Mouse (Mus musculus) midbrain, embryonic 13.5 days (tissue): ENCODE results near the gene Zfp949. TPM values are rescaled to one million over a fixed set of nuclear protein-coding genes. Genes with fewer than 3 reads are reported as not detected.
"Not testable (repeated sequence)": the region's sequence is repeated elsewhere in the genome, so short reads cannot be mapped to it uniquely, and the experiment has no call there.

Experiments
- ATAC-seq: fragments of 200-750 bp; cut with Nextera tagmentation; 2 replicates; pipeline ENCODE4 v1.8.0; 2017; ENCODE audit warnings: mild to moderate bottlenecking, moderate TSS enrichment, moderate library complexity
- H3K27ac ChIP-seq: fragments of 300-500 bp; sonication (generic); 2 replicates; pipeline ENCODE4 v1.5.1; 2015; ENCODE audit warnings: inconsistent platforms, mild to moderate bottlenecking, moderate library complexity
- H3K27me3 ChIP-seq: fragments of 300-500 bp; sonication (generic); 2 replicates; pipeline ENCODE4 v1.6.1; 2015; ENCODE audit warnings: mild to moderate bottlenecking, inconsistent platforms
- H3K36me3 ChIP-seq: fragments of 300-500 bp; sonication (generic); 2 replicates; pipeline ENCODE4 v1.6.1; 2015; ENCODE audit warnings: mild to moderate bottlenecking, inconsistent platforms
- H3K4me1 ChIP-seq: fragments of 300-500 bp; sonication (generic); replicated peaks from 2 replicates; pipeline ENCODE4 v1.6.1; 2015; ENCODE audit warnings: inconsistent platforms
- H3K4me2 ChIP-seq: fragments of 300-500 bp; sonication (generic); replicated peaks from 2 replicates; pipeline ENCODE4 v1.6.1; 2015; ENCODE audit warnings: moderate library complexity, mild to moderate bottlenecking, inconsistent platforms
- H3K4me3 ChIP-seq: fragments of 300-500 bp; sonication (generic); replicated peaks from 2 replicates; pipeline ENCODE4 v1.5.1; 2015; ENCODE audit warnings: mild to moderate bottlenecking, inconsistent platforms
- H3K9ac ChIP-seq: fragments of 300-500 bp; sonication (generic); replicated peaks from 2 replicates; pipeline ENCODE4 v1.6.1; 2015; ENCODE audit warnings: mild to moderate bottlenecking, inconsistent platforms
- H3K9me3 ChIP-seq: fragments of 300-500 bp; sonication (generic); 2 replicates; pipeline ENCODE4 v1.6.1; 2016; ENCODE audit warnings: mild to moderate bottlenecking, inconsistent platforms
- WGBS: fragments of 180-500 bp; shearing (Covaris S2); methylation state at CpG from one replicate; pipeline ENCODE4 v1.1.7; 2015; 5-methylcytosine and 5-hydroxymethylcytosine counted together
- polyA plus RNA-seq: library from polyadenylated mRNA; unstranded; fragments of >200 nt; fragmentation: Nextera tagmentation; extraction: Ambion mirVana; gene quantifications from 2 replicates; pipeline ENCODE4 v1.2.1, GENCODE M21; 2015

The Zfp949 gene
- polyA plus RNA-seq, 1 experiment from 2014 or later: 18.5 TPM

- no peak overlapping the region for H3K4me2 ChIP-seq
- H3K9me3 ChIP-seq: no peaks in the 10 kb centered on the region
- H3K27ac ChIP-seq: no peak overlapping the region
- H3K4me3 ChIP-seq: no peak overlapping the region
- no peaks in the 10 kb centered on the region for H3K27me3 ChIP-seq
- 12% methylated on average over 2 of the region's 2 CpGs for WGBS
- H3K4me1 ChIP-seq: peaks cover 30% of the 10 kb centered on the region
- ATAC-seq: no peak
- H3K36me3 ChIP-seq: no peaks in the 10 kb centered on the region
- no peak overlapping the region for H3K9ac ChIP-seq
These were observed 1.7 kb upstream of the Zfp949 start for GRCm38 (mm10) chr9:88546166-88546565.

- H3K27ac ChIP-seq: no peak overlapping the region
- no peaks in the 10 kb centered on the region for H3K36me3 ChIP-seq
- 67% methylated on average over 8 of the region's 8 CpGs for WGBS
- no peak overlapping the region for H3K4me2 ChIP-seq
- peaks cover 32% of the 10 kb centered on the region for H3K4me1 ChIP-seq
- H3K9me3 ChIP-seq: no peaks in the 10 kb centered on the region
- ATAC-seq: no peak
- H3K9ac ChIP-seq: no peak overlapping the region
- no peak overlapping the region for H3K4me3 ChIP-seq
- H3K27me3 ChIP-seq: no peaks in the 10 kb centered on the region
These were observed 1.2 kb upstream of the Zfp949 start for GRCm38 (mm10) chr9:88546657-88547056.

DNA sequence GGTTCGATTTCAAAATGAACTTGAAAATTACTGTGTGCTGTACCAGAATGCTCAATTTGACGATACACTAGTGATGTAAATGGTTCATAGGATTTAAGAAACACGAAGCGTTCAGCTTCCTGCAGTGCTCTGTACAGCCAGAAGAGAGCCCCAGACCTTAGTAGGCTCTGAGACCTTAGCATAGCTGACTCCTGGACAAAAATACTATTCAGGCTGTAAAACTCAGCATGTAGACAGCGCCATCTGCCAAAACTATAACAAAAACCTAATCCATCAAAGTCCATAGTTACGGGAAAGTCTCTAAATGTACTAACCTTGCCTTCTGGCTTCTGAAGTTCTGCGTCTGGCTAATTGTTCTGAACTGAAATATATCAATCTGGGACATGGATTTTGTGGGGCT, 550 bp upstream of the Zfp949 start:
- H3K4me1 ChIP-seq: peaks cover 32% of the 10 kb centered on the region
- H3K9ac ChIP-seq: 0 out of 2 replicates have a peak overlapping the region, but pooled peaks have one; percentile 30
- H3K36me3 ChIP-seq: peaks cover 2% of the 10 kb centered on the region; the same call in 1 of the 2 replicates
- H3K27me3 ChIP-seq: no peaks in the 10 kb centered on the region
- 30% methylated on average over 7 of the region's 7 CpGs for WGBS
- H3K4me2 ChIP-seq: peak overlapping the region; percentile 69
- no peaks in the 10 kb centered on the region for H3K9me3 ChIP-seq
- H3K27ac ChIP-seq: no peak overlapping the region
- peak overlapping the region; percentile 81 for H3K4me3 ChIP-seq
- ATAC-seq: peak; percentile 38

DNA sequence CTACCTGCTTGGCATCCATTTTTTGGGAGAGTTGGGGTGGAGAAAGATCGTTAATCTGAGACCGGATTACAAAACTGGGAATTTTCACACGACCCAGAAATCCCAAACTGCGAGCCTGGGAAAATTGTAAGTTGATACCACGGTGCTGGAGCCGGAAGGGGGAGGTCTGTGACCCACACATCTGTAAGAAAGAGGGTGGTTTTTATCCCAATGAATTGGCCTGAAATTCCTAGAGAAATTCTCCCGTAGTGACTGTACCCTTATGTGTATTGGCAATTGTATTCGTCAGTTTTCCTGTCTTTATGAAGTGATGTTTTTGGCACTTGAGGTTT, 760 bp downstream of the Zfp949 start:
- peaks cover 12% of the 10 kb centered on the region for H3K36me3 ChIP-seq
- peak overlapping the region; percentile 84 for H3K9ac ChIP-seq
- H3K4me1 ChIP-seq: peaks cover 32% of the 10 kb centered on the region
- peak overlapping the region; percentile 81 for H3K4me3 ChIP-seq
- H3K27ac ChIP-seq: peak overlapping the region; percentile 86
- 8% methylated on average over 8 of the region's 8 CpGs for WGBS
- no peaks in the 10 kb centered on the region for H3K27me3 ChIP-seq
- H3K9me3 ChIP-seq: no peaks in the 10 kb centered on the region
- no peak for ATAC-seq
- H3K4me2 ChIP-seq: peak overlapping the region; percentile 69

- no peak overlapping the region for H3K4me3 ChIP-seq
- ATAC-seq: no peak
- H3K9me3 ChIP-seq: no peaks in the 10 kb centered on the region
- peaks cover 33% of the 10 kb centered on the region for H3K36me3 ChIP-seq
- H3K4me1 ChIP-seq: peaks cover 27% of the 10 kb centered on the region
- H3K27ac ChIP-seq: no peak overlapping the region
- H3K27me3 ChIP-seq: no peaks in the 10 kb centered on the region
- no peak overlapping the region for H3K9ac ChIP-seq
- WGBS: 97% methylated on average over 14 of the region's 14 CpGs
- H3K4me2 ChIP-seq: no peak overlapping the region
These were observed 5.3 kb downstream of the Zfp949 start for GRCm38 (mm10) chr9:88553071-88553470.

DNA sequence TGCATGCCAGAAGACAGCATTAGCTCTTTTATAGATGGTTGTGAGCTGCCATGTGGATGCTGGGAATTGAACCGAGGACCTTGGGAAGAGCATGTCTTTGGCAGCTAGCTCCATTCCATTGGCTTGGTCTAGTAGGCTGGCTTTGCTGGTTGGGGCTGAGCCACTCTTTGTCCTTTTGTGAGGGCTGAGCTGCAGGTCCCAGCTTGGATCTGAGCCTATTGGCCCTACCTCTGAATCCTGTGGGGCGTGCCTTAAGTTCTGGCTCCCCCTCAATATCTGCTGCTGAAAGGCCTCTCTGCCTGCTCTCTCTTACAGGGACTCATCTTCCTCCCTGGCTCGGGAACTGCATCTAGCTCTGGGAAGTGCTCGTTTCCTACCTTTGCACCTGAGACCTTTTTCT, 10.3 kb downstream of the Zfp949 start:
- no peaks in the 10 kb centered on the region for H3K4me1 ChIP-seq
- H3K36me3 ChIP-seq: peaks cover 60% of the 10 kb centered on the region
- peaks cover 3% of the 10 kb centered on the region; the same call in 1 of the 2 replicates for H3K9me3 ChIP-seq
- H3K4me3 ChIP-seq: no peak overlapping the region
- H3K9ac ChIP-seq: no peak overlapping the region
- no peak for ATAC-seq
- no peak overlapping the region for H3K4me2 ChIP-seq
- no peak overlapping the region for H3K27ac ChIP-seq
- no peaks in the 10 kb centered on the region for H3K27me3 ChIP-seq
- 90% methylated on average over 4 of the region's 4 CpGs for WGBS

DNA sequence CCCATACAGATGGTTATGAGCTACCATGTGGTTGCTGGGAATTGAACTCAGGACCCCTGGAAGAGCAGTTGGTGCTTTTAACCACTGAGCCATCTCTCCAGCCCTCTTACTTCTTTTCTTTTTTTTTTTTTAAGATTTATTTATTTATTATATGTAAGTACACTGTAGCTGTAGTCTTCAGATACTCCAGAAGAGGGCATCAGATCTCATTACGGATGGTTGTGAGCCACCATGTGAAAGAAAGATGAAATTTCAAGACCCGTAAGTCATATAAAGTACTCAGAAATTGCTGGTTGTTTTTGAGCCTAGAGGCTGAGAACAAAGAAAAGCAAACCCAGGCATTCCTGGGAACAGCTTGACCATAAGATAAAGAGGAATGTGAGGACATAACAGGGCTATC, 13.7 kb downstream of the Zfp949 start:
- not testable (repeated sequence) for H3K27ac ChIP-seq, ATAC-seq, H3K9ac ChIP-seq, H3K4me2 ChIP-seq, H3K9me3 ChIP-seq, H3K27me3 ChIP-seq, H3K4me3 ChIP-seq, H3K4me1 ChIP-seq
- H3K36me3 ChIP-seq: peaks cover 64% of the 10 kb centered on the region
- 93% methylated on average over 2 of the region's 2 CpGs for WGBS

DNA sequence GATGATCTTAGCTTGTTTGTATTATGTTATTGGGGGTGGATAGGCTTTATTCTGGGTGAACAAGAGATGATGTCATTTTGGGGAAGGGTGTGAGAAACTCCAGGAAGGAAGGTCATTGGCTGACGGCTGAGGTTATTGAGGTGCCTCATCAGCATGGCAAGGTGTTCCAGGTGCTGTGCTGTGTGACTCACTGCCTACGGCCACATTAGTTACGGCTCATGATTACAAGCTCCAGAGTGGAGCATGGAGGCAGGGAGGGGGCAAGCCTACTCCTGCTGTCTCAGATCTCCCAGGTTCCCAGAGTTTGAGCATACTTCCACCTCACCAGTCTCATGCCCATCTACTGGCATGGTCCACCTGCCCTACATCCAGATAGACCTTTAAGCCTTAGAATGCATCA, 22.7 kb downstream of the Zfp949 start:
- Histone ChIP-seq H3K36me3 (peaks cover 48% of the 10 kb centered on the region), H3K9me3 (peaks cover 24% of the 10 kb centered on the region)
- not testable (repeated sequence) for H3K4me1 ChIP-seq, H3K27ac ChIP-seq, H3K4me3 ChIP-seq, H3K4me2 ChIP-seq, H3K27me3 ChIP-seq, ATAC-seq, H3K9ac ChIP-seq
- WGBS: 100% methylated on average over 3 of the region's 3 CpGs

DNA sequence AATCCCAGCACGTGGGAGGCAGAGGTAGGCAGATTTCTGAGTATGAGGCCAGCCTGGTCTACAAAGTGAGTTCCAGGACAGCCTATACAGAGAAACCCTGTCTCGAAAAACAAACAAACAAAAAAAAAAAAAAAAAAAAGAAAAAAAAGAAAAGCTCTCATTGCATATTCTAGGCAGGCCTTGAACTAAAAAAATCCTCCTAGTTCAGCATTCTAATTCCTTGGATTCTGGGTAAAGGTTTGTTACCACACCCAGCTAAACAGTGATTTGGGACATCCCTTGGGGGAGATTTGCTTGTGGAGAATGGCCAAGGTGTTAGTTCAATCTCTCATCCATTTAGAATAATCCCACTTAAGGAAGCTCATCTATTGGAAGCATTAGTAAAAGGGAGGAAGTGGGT, 32.8 kb downstream of the Zfp949 start, which contains the start of gene Trim43a:
TSS of gene Trim43a (plus strand) at position 301 of the 400 bp plus-strand sequence.
- not testable (repeated sequence) for H3K9ac ChIP-seq, ATAC-seq, H3K4me3 ChIP-seq, H3K27me3 ChIP-seq, H3K36me3 ChIP-seq, H3K9me3 ChIP-seq, H3K4me1 ChIP-seq, H3K4me2 ChIP-seq, H3K27ac ChIP-seq
- WGBS: 78% methylated on average over 2 of the region's 2 CpGs

DNA sequence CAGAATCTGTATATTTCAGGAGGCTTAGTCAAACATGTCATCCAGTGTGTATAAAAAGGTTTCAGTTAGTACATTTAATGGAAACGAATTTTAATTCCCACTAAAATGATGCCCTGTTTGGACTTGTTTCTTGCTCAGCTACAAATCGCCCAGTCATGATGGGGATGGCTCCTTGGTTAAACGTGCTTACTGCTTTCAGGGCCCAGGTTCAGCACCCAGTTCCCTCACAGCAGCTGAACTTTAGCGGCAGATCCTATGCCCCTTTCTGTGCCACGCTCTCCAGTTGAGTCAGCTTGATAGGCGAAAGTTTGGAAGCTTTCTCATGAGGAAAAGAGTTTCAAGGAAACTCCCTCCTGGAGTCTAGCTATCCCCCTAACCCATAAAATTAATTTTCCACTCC, 45.9 kb downstream of the Zfp949 start:
- H3K9me3 ChIP-seq, H3K4me2 ChIP-seq, H3K9ac ChIP-seq, H3K27me3 ChIP-seq, H3K36me3 ChIP-seq, H3K4me1 ChIP-seq, H3K4me3 ChIP-seq, H3K27ac ChIP-seq, ATAC-seq: not testable (repeated sequence)
- WGBS: 80% methylated on average over 6 of the region's 6 CpGs

DNA sequence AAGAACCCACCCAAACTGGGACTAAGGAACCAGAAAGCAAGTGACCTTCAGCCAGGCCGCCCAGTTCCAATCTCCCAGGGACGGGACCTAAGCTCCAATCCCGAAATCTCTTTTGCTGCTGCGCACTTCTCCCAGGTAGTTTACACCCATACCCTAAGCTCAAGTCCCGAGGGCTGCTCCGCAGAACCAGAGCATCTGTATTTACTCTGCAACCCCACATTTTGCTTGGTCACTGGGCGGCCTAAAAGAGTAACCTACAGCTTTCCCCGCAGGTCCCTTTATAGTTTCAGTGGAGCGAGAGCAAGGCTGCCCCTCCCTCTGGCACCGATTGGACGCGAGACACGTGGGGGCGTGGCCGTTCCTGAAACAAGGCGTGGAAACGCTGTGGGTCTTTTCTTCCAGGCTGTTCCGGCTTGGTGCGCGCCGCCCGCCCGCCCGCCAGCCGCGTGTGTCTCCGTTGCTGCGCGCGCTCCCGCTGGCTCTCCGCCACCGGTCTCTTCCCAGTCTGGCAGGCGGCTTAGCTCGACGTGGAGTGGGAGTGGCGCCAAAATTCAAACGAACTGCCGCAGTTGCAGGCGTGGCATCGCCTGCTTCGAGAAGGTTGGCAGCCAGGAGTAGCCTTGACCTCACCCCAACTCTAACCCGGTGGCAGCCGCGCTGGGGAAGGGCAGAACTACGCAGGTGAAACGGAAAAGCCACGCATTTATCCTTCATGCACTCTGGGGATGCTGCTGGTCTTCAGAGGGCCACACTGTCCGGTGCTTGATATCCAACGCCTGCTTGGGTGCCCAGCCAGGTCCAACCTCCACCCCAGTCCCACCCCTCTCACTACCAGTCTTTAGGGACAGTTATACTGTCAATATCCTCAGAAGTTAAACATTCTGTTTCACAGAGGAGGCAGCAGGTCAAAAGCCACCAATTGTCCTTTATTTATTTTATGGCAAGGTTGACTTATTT, 51.7 kb downstream of the Zfp949 start:
- H3K4me2 ChIP-seq: peak overlapping the region; percentile 57
- ATAC-seq: peak; percentile 99
- H3K27ac ChIP-seq, H3K4me1 ChIP-seq, H3K9me3 ChIP-seq, H3K36me3 ChIP-seq, H3K27me3 ChIP-seq: not testable (repeated sequence)
- WGBS: under 1% methylated on average over 47 of the region's 50 CpGs
- H3K4me3 ChIP-seq: peak overlapping the region; percentile 39
- peak overlapping the region; percentile 51 for H3K9ac ChIP-seq
